Mouse (Mus musculus) liver, embryonic 14.5 days (tissue): ENCODE data around the gene Sumf1. TPM values are rescaled to one million over a fixed set of nuclear protein-coding genes. Genes with fewer than 3 reads are reported as not detected.

Experiments used
- ATAC-seq: fragments of 200-750 bp; cut with Nextera tagmentation; 2 replicates; pipeline ENCODE4 v1.8.0; 2017; ENCODE audit warnings: moderate number of reproducible peaks, mild to moderate bottlenecking, moderate library complexity; ENCODE audit not compliant: insufficient read depth
- DNase-seq, 3 experiments: peaks; one replicate each; pipeline ENCODE4 v3.0.0-alpha.2; 2012 to 2013; ENCODE audit warnings: low read depth in 3 of 3, low spot score in 3 of 3
- H3K27ac ChIP-seq: fragments of 300-500 bp; sonication (generic); 2 replicates; pipeline ENCODE4 v1.5.1; 2014; ENCODE audit warnings: moderate library complexity, mild to moderate bottlenecking, control low read depth, inconsistent platforms
- H3K27me3 ChIP-seq: fragments of 300-500 bp; sonication (generic); 2 replicates; pipeline ENCODE4 v1.6.1; 2014; ENCODE audit warnings: mild to moderate bottlenecking, low read length, moderate library complexity; ENCODE audit not compliant: control insufficient read depth, insufficient read depth
- H3K36me3 ChIP-seq: fragments of 300-500 bp; sonication (generic); replicated peaks from 2 replicates; pipeline ENCODE4 v1.6.1; 2014; ENCODE audit warnings: low read depth; ENCODE audit not compliant: control insufficient read depth, insufficient read depth
- H3K4me1 ChIP-seq, 2 experiments: fragments of 200-500 bp in 1 of 2; fragments of 300-500 bp in 1 of 2; sonication (generic) in 1 of 2; replicated peaks; 2 replicates each; pipeline ENCODE4 v1.6.1; 2012 to 2014; ENCODE audit warnings: antibody characterized with exemption in 1 of 2, inconsistent platforms in 1 of 2, low read length in 1 of 2; ENCODE audit not compliant: control insufficient read depth in 2 of 2, insufficient read depth in 2 of 2
- H3K4me2 ChIP-seq: fragments of 300-500 bp; sonication (generic); 2 replicates; pipeline ENCODE4 v1.6.1; 2014; ENCODE audit warnings: low read depth, mild to moderate bottlenecking, control low read depth, moderate library complexity
- H3K4me3 ChIP-seq, 2 experiments: fragments of 200-500 bp in 1 of 2; fragments of 300-500 bp in 1 of 2; sonication (generic) in 1 of 2; 2 replicates each; pipeline ENCODE4 v1.5.1; 2012 to 2014; ENCODE audit warnings: low read depth in 2 of 2, low read length in 2 of 2, mild to moderate bottlenecking in 2 of 2, control low read depth in 1 of 2, inconsistent platforms in 1 of 2, moderate library complexity in 1 of 2; ENCODE audit not compliant: insufficient read depth in 1 of 2
- H3K9ac ChIP-seq: fragments of 300-500 bp; sonication (generic); replicated peaks from 2 replicates; pipeline ENCODE4 v1.6.1; 2014; ENCODE audit warnings: mild to moderate bottlenecking, control low read depth, moderate library complexity
- H3K9me3 ChIP-seq: fragments of 300-500 bp; sonication (generic); 2 replicates; pipeline ENCODE4 v1.6.1; 2016; ENCODE audit warnings: low read length, mixed read lengths; ENCODE audit not compliant: control insufficient read depth
- CTCF ChIP-seq: IDR thresholded peaks from 2 replicates; pipeline ENCODE4 v1.5.1; 2016; ENCODE audit warnings: antibody characterized with exemption, low read depth, control low read depth
- EP300 ChIP-seq: IDR thresholded peaks from 2 replicates; pipeline ENCODE4 v1.6.1; 2016; ENCODE audit warnings: antibody characterized with exemption, low read depth
- WGBS: fragments of 180-500 bp; shearing (Covaris S2); extraction: QIAGEN DNeasy Blood & Tissue Kit; methylation state at CpG from one replicate; pipeline ENCODE4 v1.1.7; 2014; ENCODE audit not compliant: insufficient replicate concordance; 5-methylcytosine and 5-hydroxymethylcytosine counted together
- polyA plus RNA-seq, 2 experiments: library from polyadenylated mRNA; depleted of rRNA in 1 of 2; stranded (reverse) in 1 of 2; unstranded in 1 of 2; fragments of >200 nt; fragmentation: Nextera tagmentation in 1 of 2; extraction: Ambion mirVana in 1 of 2; gene quantifications; 2 replicates each; pipeline versions ENCODE4 v1.2.1 to v1.2.3; 2012 to 2014

Gene Sumf1
- polyA plus RNA-seq, 2 experiments: 5.4 to 8.2 TPM

DNA sequence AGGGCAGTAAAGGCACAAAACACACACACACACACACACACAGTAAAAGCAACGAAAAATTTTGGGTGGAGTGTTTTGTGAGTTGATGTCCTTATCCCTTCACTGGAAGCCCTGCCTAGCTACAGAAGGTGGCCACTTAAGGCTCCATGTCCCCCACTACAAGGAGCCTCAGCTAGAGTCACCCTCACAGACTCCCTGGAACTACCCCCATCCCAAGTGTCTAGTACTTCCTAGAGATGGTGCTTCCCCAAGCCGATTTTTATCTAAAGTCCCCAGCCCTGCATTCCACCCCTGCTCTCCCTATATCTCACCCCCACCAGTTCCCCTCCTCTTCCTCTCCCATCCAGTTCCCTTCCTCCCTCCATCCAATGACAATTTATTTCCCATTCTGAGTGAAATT is 19.8 kb downstream of the Sumf1 start:
- WGBS: 34% methylated on average over 2 of the region's 2 CpGs
- TF ChIP-seq CTCF (no peak), EP300 (no peak)
- ATAC-seq (no peak), DNase-seq (no peak)
- H3K4me3 ChIP-seq: no peak overlapping the region
- H3K36me3 ChIP-seq: no peaks in the 10 kb centered on the region
- no peak overlapping the region for H3K9ac ChIP-seq
- H3K9me3 ChIP-seq: no peaks in the 10 kb centered on the region
- no peak overlapping the region for H3K4me2 ChIP-seq
- H3K27me3 ChIP-seq: no peaks in the 10 kb centered on the region
- H3K27ac ChIP-seq: no peak overlapping the region
- 0 out of 4 replicates have a peak, but pooled peaks cover 0 to 4% of the 10 kb centered on the region in 2 experiments for H3K4me1 ChIP-seq

GRCm38 (mm10) chr6:108164935-108165334 is 20.4 kb downstream of the Sumf1 start:
- H3K4me1 ChIP-seq: 0 out of 4 replicates have a peak, but pooled peaks cover 0 to 4% of the 10 kb centered on the region in 2 experiments
- TF ChIP-seq EP300 (no peak), CTCF (no peak)
- no peak overlapping the region for H3K4me3 ChIP-seq
- H3K27ac ChIP-seq: no peak overlapping the region
- DNase-seq (no peak), ATAC-seq (no peak)
- WGBS: 70% methylated on average over 5 of the region's 5 CpGs
- H3K36me3 ChIP-seq: no peaks in the 10 kb centered on the region
- no peaks in the 10 kb centered on the region for H3K27me3 ChIP-seq
- H3K4me2 ChIP-seq: no peak overlapping the region
- H3K9ac ChIP-seq: no peak overlapping the region
- no peaks in the 10 kb centered on the region for H3K9me3 ChIP-seq

GRCm38 (mm10) chr6:108160608-108161007 is 24.8 kb downstream of the Sumf1 start:
- no peak for DNase-seq
- no peak for TF ChIP-seq CTCF
- TF ChIP-seq EP300: no peak
- Histone ChIP-seq H3K9me3 (no peaks in the 10 kb centered on the region), H3K36me3 (no peaks in the 10 kb centered on the region), H3K4me3 (no peak overlapping the region), H3K27me3 (no peaks in the 10 kb centered on the region), H3K4me1 (peaks cover 0 to 6% of the 10 kb centered on the region in 2 experiments; a peak in 2 of 4 replicates), H3K27ac (no peak overlapping the region), H3K9ac (no peak overlapping the region), H3K4me2 (no peak overlapping the region)
- ATAC-seq: no peak
- 72% methylated on average over 2 of the region's 2 CpGs for WGBS

GRCm38 (mm10) chr6:108156881-108157280 is 28.5 kb downstream of the Sumf1 start:
- DNase-seq: no peak
- H3K4me2 ChIP-seq: no peak overlapping the region
- no peak for TF ChIP-seq EP300
- no peak for TF ChIP-seq CTCF
- H3K9ac ChIP-seq: no peak overlapping the region
- H3K4me1 ChIP-seq: peaks cover 0 to 4% of the 10 kb centered on the region in 2 experiments; a peak in 2 of 4 replicates
- H3K9me3 ChIP-seq: no peaks in the 10 kb centered on the region
- WGBS: 41% methylated on average over 6 of the region's 6 CpGs
- no peaks in the 10 kb centered on the region for H3K27me3 ChIP-seq
- H3K27ac ChIP-seq: no peak overlapping the region
- no peaks in the 10 kb centered on the region for H3K36me3 ChIP-seq
- no peak for ATAC-seq
- no peak overlapping the region for H3K4me3 ChIP-seq

DNA sequence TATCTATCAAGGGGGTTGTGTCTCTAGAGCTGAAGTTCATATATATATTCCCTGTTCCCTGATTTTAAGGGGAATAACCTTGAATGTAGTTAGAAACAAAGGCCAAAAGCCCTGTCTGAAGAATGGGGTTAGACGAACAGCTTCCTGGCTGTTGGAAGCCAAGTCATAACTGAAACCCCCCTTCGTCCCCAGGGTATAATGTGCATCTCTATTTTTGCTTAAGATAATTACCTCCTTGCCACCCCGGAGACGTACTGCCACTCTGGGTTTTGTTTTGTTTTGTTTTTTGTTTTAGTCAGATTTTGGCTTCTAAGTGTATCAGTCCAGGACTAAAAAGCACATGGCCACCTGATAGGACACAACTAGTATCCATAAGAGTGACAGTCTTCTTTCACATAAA is 31.1 kb downstream of the Sumf1 start:
- Histone ChIP-seq H3K4me2 (no peak overlapping the region), H3K4me3 (no peak overlapping the region), H3K4me1 (peaks cover 0 to 4% of the 10 kb centered on the region in 2 experiments; a peak in 2 of 4 replicates), H3K9me3 (no peaks in the 10 kb centered on the region), H3K36me3 (no peaks in the 10 kb centered on the region), H3K9ac (no peak overlapping the region), H3K27me3 (no peaks in the 10 kb centered on the region), H3K27ac (no peak overlapping the region)
- no peak for ATAC-seq
- TF ChIP-seq EP300: no peak
- no peak for TF ChIP-seq CTCF
- WGBS: 79% methylated on average over 4 of the region's 4 CpGs
- DNase-seq: no peak
